Mouse (Mus musculus) right cerebral cortex, postnatal 10 days (tissue): ENCODE measurements around the gene Bcl2l11.
"Not testable (repeated sequence)": the region's sequence is repeated elsewhere in the genome, so short reads cannot be mapped to it uniquely, and the experiment has no call there.

Experiments
- DNase-seq, 2 experiments: peaks; one replicate each; pipeline ENCODE4 v3.0.0; 2021; ENCODE audit warnings: low spot score in 2 of 2

Gene Bcl2l11

GRCm38 (mm10) chr2:128174604-128175342 is 48.9 kb downstream of the Bcl2l11 start:
- DNase-seq: no peak

GRCm38 (mm10) chr2:128175625-128176024 is 49.8 kb downstream of the Bcl2l11 start:
- no peak for DNase-seq

GRCm38 (mm10) chr2:128176391-128177044 is 50.7 kb downstream of the Bcl2l11 start:
- DNase-seq: no peak

- DNase-seq: no peak
These were observed 51.4 kb downstream of the Bcl2l11 start for GRCm38 (mm10) chr2:128177241-128177661.

- no peak for DNase-seq
These were observed 53.4 kb downstream of the Bcl2l11 start for GRCm38 (mm10) chr2:128179126-128179807.

- DNase-seq: no peak
These were observed 54.1 kb downstream of the Bcl2l11 start for GRCm38 (mm10) chr2:128179808-128180379.

- DNase-seq: not testable (repeated sequence)
These were observed 56.3 kb downstream of the Bcl2l11 start for GRCm38 (mm10) chr2:128182181-128182580.

GRCm38 (mm10) chr2:128182751-128183150 is 56.9 kb downstream of the Bcl2l11 start:
- no peak for DNase-seq

GRCm38 (mm10) chr2:128183762-128184161 is 57.9 kb downstream of the Bcl2l11 start:
- DNase-seq: no peak

GRCm38 (mm10) chr2:128185942-128186341 is 60.1 kb downstream of the Bcl2l11 start:
- DNase-seq: no peak

GRCm38 (mm10) chr2:128187277-128187676 is 61.4 kb downstream of the Bcl2l11 start:
- no peak for DNase-seq

GRCm38 (mm10) chr2:128188461-128188860 is 62.6 kb downstream of the Bcl2l11 start:
- no peak for DNase-seq

- DNase-seq: no peak
These were observed 63.9 kb downstream of the Bcl2l11 start for GRCm38 (mm10) chr2:128189691-128190090.

- no peak for DNase-seq
These were observed 64.4 kb downstream of the Bcl2l11 start for GRCm38 (mm10) chr2:128190196-128190595.

GRCm38 (mm10) chr2:128193411-128193810 is 67.6 kb downstream of the Bcl2l11 start:
- DNase-seq: no peak

- no peak for DNase-seq
These were observed 71.5 kb downstream of the Bcl2l11 start for GRCm38 (mm10) chr2:128197379-128197778.

- no peak for DNase-seq
These were observed 77.3 kb downstream of the Bcl2l11 start for GRCm38 (mm10) chr2:128203147-128203546.

- no peak for DNase-seq
These were observed 78.0 kb downstream of the Bcl2l11 start for GRCm38 (mm10) chr2:128203749-128204405.

- DNase-seq: no peak
These were observed 82.7 kb downstream of the Bcl2l11 start for GRCm38 (mm10) chr2:128208541-128208940.

GRCm38 (mm10) chr2:128209841-128210329 is 84.0 kb downstream of the Bcl2l11 start:
- no peak for DNase-seq

- peak in 1 of 2 experiments; percentile 33 for DNase-seq
These were observed 84.5 kb downstream of the Bcl2l11 start for GRCm38 (mm10) chr2:128210376-128210775.
